Mouse (Mus musculus) gastrocnemius, adult 8-10 months (tissue): ENCODE results near the gene Kdm1a. TPM values are rescaled to one million over a fixed set of nuclear protein-coding genes. Genes with fewer than 3 reads are reported as not detected.
A peak's percentile ranks its signal among the peaks of the same experiment; 100 is the strongest.

Experiments used
- DNase-seq, 2 experiments: peaks; one replicate each; pipeline ENCODE4 v3.0.0; 2022; ENCODE audit warnings: low spot score in 2 of 2
- total RNA-seq, 4 experiments: library from RNA; stranded (reverse); gene quantifications; 2 replicates each; pipeline ENCODE4 v1.2.4; 2022

Gene Kdm1a
- total RNA-seq, 4 experiments from 2014 or later = 17.0 to 19.0 (median 17.8) TPM

DNA sequence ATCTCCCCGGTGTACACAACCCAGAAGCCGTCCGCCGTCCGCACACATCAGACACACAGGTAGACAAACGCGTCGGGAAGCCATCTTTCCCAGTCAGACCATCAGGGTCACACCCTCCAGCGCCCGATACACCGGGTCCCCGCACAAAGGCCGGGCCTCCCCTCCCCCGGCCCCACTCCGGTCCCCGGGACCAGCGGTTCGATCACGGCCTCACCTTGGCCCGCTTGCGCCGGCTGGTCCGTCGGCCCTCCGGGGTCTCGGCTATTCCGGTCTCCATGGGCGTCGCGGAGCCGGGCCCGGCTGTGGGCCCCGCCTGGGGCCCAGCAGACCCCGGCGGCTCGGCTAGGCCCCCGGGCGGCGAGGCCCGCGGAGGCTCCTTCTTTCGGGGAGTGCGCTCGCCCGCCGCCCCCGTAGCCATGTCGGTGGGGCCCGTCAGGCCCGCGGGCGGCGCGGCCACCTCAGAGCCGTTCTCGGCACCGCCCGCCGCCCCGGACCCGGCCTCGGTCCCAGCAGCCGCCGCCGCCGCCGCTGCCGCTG lies 437 bp downstream of the Kdm1a start:
- DNase-seq = no peak

DNA sequence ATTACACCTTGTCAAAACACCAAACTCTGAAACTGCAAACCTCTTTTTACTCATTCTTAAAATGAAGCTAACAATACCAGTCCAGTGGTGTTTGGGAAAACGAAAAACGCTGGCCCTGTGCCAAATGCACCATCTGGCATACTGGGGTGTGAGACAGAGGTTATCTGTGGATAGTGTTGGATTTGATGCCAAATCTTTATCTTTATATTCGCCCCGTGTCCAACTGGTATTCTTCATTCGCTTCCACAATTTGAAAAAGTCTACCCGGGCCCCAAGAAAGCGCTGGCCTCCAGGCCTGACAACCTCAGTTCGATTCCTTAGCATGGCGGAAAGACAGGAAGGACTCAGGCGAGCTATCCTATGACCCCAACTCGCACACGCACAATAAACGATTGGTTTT lies 1.0 kb downstream of the Kdm1a start:
- DNase-seq = peak in 1 of 2 experiments; percentile 13

DNA sequence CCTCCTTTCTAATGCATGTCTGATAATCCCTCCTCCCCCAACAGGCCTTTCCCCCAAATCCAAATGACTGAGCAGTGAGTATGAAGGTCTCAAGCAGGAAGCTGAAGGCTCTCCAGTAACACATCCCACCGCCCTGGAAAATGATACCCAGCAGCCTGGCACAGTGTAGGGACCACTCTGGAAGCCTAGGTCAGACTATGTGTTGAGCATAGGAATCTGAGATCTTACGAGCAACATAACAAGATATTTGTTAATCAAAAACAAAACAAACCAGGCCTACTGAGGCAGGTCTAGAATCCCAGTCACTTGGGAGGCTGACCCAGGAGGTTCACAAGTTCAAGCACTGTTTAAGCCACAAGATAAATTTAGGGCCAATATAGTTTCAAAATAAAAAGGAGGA lies 2.0 kb downstream of the Kdm1a start:
- DNase-seq = no peak

DNA sequence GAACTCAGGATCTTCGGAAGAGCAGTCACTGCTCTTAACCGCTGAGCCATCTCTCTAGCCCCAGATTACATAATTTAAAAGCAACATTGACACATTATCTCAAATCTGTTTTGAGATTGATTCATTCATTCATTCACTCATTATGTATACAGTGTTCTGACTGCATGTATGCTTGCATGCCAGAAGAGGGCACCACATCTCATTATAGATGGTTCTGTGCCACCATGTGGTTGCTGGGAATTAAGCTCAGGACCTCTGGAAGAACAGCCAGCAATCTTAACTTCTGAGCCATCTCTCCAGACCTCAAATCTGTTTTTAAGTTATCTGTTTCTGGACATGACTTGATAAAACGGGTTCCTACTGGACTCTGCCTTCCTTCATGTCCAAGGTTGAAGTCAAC lies 2.7 kb downstream of the Kdm1a start:
- DNase-seq = no peak

DNA sequence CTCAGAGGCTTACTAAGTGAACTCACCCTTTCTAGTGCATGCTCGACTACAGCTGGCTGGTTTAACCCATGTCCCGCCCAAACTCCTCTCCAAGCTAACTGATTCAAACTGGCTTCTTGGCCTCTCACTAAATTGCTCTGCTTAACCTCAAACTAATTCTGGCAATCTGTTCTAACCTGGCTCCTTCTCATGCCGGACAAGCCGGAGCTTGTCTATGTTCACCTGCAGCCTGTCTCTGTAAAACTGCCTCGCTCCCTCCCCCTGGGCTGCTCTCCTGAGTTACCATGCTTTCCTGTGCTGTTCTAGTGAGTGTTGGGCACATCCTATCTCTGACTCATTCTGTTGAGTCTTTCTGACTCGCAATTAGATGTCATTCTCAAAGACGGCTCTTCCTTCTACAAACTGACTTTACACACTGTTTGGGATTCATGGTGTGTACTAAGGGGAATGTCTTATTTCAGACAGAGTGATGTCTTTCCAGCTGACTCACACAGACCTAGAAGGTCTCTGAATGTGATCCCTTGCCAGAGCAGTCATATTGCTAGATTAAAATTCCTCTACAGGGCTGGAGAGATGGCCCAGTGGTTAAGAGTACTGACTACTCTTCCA lies 4.2 kb downstream of the Kdm1a start:
- DNase-seq = no peak

DNA sequence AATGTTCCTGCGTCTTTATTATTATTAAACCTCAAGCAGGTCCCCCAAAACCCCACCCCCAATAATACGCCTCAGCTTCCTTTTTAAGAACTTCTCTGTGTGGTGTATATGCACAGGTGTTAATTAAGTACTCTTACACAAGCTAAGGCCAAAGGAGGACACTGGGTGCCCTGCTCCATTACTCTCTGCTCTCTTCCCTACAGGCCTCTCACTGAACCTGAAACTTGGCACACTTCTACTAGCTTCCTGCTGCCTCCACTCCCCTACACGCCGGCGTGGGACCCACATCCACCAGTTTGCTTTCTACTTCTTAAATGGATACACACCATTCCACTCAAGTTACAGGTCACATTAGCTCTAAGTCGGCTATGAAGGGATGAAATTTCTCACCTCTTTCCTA lies 7.3 kb downstream of the Kdm1a start:
- DNase-seq = no peak

DNA sequence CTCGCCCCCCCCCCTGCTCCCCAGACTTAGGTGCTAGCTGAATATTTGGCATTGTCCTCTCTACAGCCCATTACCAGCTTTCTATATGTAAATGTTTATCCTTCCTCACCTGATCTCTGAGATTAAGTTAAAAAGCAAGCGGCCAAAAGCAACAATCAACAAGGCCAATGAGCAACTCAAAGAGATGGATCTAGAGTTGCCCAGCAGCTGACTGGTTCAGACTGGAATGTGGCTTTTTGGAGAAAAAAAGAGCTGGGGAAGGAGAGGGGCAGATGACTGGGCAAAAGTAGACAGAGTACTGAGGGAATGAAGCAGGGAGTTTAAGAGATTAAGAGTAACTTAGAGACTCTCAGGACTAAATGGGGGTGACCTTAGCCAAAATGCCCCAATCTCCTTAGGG lies 8.5 kb downstream of the Kdm1a start:
- DNase-seq = no peak

DNA sequence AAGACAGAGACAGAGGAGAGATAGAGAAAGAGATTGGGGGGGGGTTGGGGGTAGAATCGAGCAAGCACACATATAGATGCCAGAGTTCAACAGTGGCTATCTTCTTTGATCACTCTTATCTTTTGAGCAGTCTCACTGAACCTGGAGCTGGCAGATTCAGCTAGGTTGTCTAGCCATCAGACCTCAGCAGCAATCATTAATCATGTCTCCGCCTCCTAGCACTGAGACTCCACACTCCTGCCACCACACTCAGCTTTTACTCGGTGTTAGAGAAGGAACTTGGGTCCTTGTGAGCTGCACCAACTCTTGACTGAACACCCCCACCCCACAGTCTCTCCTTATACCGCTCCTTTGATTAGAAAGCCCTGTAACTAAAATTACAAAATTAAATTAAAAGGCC lies 10.4 kb downstream of the Kdm1a start:
- DNase-seq = no peak

DNA sequence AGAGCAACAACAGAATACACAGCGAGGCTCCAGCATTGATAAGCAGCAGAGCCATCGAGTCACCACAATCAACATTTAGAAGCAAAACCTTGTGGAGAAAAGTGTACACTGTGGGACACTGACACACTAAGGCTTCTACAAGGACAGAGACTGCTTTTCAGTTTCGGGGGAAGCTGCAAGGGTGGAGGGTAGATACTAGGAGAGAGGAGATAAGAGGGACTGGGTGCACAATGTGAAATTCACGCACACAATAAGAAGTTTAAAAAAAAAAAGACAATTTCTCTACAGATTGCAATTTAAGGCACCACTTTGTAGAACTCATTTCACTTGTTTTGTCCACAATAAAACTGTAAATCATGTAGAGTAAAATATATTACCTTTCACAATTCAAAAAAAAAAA lies 14.5 kb downstream of the Kdm1a start:
- DNase-seq = no peak

DNA sequence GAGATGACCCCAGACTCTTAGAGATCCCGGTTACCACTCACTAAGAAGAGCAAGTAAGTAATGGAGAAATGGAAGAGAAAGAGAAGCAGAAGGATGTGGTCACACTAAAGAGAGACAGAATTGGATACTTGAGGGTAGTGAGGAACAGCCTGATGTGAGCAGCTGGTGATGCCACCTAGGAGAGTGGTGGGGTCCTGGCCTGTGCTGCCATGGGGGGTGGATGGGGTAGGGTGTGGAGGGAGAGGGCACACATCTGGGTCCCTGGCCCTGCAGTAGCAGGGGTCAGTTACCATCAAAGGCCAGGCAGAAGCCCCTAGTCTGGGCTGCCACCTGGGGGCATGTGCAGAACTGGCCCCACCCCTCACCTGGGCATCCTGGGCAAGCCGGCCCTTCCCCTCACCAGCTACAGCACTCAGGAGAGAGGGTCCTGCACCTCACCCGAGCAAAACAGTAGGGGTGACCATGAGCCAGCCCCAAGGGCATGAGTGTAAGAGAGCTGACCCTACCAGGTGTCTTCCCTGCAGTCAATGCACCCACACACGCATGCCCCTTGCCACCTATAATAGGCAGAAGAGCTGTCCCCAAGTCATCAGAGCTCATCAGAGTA lies 15.2 kb downstream of the Kdm1a start:
- DNase-seq = no peak

DNA sequence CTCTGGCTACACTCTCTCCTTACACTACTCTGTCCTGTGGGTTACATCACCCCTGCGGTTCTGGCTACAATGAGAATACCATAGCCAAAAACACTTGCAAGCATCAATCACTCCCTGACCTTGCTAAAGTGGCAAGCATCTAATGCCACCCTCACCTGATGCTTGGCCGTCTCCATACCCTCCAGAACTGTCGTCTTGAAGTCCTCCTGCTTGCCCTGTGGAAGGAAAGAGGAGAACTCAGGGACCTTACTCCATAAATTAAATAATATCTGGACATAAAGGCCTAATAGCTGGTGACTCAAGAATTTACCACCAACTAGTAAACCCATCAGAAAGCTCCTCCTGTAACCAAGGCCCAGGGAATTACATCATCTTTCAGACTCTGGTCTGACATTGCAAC lies 20.6 kb downstream of the Kdm1a start:
- no peak for DNase-seq

DNA sequence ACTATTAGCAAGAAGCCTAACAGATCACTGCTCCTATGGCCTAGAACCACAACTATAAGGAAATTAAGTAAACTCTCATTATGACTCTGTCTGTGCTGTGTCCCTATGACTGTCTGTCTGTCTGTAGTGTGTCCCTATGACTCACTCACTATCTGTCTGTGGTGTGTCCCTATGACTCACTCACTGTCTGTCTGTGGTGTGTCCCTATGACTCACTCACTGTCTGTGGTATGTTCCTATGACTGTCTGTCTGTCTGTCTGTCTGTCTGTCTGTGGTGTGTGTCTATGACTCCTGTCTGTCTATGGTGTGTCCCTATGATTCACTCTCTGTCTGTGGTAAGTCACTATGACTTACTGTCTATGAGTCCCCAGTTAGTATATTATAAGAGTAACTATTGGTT lies 32.5 kb downstream of the Kdm1a start:
- DNase-seq = no peak

DNA sequence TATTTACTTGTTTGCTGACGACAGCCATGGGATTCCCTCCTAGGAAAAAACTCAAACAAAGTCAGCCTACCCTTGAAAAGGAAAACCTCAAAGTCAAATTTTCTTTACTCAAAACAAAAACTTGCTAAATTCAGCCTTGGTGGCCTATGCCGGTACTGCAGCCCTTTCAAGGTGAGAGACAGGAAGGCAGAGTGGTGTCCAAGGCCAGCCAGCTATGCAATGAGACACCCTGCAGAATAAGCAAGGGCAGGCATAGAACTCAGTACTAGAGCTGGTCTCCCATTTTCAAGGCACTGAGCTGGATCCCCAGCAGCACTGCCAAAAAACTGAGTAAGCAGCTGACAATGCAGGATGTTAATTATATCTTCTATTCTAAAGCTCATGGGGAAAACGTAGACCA lies 33.9 kb downstream of the Kdm1a start:
- DNase-seq = no peak

DNA sequence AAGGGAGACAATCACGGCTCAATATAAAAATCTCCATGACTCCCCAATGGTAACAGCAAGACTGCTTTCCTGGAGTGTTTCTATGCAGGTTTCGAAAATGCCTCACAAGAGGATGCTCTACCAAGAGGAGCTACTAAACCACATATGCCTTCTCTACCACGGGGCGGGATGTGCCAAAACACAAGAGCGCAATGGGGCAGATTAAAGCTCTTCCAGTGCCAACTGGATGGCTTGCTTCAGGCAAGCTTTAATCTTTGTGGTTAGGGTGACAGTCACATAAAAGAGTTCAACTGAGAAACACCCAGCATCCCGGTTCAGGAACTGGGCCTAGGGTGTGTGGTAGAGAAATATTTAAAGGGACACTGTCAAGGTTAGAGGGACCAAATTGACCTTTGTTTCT lies 39.8 kb downstream of the Kdm1a start:
- no peak for DNase-seq

DNA sequence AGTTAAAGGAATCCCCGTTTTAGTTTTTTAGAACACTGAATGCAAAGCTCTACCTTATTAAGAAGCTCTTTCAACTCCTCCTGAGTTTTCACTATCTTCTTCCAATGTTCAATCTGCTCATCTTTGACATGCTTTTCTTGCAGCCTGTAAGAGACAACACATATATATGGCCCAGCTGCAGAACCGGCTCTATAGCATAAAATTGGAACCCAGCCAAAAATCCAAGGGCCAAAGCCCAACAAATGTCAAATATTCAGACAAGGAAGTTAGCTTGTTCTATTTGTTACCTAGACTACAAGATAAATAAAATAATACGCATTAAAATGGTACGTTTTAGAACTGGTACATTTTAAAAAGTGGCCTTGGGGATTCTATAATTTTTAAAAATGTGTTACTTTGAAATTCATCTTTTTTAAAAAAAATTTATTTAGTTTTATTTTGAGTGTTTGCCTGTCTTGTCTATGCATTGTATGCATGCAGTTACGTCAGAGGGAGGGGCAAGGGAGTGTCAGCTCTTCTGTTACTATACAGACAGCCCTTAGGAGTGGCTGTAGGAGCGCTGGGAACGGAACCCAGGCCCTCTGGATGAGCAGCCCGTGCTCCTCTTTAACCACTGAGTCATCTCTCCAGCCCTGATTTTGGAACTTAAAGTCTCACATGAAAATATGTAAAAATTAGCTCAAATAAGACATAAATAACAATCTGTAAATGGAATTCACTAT lies 42.1 kb downstream of the Kdm1a start:
- no peak for DNase-seq

DNA sequence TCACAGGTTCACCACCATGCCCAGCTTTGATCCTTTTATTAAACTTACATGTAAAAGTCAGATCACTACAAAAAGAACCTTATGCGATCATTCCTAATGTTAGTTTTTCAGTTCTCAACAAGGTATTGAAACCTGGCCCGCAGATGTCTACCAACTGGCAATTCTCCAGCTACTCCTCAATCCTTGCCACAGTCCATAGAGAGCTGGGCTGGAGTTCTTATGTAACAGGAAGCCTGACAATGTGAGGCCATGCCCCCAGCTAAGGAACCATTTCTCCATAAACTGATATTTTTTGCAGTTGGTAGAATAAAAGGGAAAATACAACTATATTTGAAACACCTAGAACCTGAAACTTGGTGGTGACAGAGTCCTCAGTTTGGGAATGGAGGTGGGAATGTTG lies 42.8 kb downstream of the Kdm1a start:
- DNase-seq = no peak

DNA sequence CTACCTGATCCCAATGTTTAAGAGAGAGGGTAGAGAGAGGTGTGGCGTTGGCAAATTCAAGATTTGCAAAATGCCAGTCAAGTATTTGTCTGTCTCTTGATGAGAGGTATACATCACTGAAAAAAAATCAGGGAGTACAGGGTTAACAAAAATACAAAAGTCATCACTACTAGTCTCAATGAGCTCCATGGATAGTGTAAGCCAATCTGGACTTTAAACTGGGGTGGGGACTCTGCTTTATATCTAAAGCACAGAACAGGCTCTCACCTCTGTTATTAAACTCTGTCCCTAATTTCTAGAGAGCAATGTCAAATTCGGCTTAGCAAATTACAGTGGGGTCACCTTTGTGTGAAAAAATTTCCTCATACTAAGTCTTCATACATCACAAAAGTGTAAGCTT lies 44.9 kb downstream of the Kdm1a start:
- DNase-seq = no peak

DNA sequence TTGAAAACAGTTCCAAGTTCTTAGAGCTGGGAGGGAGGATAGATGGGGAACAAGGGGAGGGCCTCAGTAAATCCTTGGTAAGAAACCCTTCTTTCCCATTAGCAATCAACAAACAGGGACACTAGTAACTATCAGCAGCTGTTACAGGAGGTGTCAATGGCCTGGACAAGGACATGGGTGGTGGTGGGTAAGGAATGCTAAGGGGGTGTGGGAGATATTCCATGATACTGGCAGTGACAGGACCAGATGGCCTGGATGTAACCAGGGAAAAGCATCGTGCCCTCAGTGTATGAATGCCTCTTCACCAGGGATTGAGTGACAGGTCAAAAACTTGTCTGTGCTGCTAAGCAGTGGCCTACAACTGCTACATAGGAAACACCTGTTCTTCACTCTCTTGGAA lies 49.4 kb downstream of the Kdm1a start:
- DNase-seq = no peak

DNA sequence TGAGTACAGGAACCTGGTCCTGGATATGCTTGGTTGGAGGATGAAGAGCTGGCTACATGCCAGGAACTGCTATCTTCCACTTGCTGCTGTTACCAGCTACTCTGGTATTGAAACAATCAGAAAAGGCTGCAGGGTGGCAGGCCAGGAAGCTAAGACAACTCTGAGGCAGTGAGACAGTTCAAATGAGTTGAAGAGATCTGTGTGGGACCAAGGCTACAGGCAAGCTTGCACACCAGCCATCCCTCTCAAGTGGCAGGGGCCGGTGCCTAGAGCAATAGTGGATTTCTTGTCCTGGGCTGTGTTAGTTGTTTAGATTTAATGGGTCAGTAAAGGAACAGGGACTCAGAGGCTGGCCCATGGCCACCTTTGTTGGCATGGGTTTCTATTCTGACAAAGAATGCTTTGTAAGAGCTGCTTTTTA lies 54.1 kb downstream of the Kdm1a start:
- DNase-seq = no peak

DNA sequence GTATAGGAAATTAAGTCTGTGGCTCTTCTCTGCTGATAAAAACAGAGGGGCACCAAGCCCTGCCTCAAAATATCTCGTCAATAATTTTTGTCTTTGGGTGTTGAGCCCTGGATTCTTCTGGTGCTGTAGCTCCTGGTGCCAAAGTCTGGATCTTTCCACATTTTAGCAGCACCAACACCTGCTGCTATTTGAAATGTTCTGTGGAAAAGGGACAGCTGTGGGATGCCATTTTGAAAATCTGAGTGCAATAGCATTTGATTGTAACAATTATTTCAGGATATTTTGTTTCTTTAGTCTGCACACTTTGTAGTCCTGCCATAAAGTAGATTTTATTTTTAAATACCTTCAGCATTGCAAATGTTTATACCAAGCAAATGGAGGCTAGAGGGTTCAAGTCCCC lies 54.8 kb downstream of the Kdm1a start:
- no peak for DNase-seq

DNA sequence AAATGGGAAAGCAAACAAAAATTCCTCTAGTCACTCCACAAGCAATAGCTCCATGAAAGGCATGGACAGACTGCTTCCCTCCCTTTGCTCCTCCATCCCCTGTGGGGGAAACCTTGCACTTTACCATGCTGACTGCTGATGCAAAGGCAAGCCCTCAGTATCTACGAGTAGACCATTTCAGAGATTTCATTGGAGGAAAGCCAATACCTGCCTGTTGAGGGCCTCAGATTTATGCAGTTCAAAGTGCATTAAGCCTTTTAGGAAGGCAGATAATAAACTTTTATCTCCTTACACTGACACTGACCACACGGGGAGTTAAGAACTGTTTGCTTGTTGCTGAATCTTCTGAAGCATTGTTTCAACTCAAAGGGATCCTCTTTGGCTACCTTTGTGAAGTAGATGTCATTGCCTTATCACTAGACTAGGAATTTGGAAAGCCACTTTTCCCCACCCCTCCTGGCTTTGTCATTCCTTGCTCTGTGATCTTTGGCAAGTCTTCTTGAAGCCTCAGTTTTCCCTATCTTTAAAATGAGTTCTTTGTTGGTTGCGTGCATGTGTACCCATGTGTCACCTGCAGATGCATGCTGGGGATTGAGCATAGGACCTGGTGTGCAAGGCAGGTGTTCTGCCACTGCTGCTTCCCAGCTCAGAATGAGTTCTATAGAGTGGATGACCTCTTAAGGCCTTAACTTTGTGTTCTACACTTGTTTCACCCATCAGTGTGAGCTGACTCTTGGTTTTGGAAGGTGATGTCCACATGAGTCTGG lies 56.1 kb downstream of the Kdm1a start:
- DNase-seq = no peak

DNA sequence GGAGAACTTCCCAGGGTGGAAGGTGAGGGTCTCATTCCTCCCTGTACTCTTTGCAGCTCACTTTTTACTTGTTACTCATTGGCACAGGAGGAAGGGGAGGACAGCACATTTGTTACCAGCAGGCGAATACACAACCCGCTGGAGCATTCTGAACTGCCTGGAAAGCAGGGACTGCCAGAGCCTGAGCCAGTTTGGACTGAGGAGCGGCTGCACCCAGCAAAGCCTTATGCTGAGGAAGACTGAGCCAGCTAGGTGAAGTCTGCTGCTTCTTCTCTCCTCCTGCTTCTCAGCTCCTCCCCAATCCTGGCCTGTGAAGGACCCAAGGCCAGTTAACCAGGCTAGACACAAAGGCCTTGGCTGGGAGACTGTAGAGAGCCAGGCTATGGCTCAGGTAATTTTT lies 57.4 kb downstream of the Kdm1a start:
- no peak for DNase-seq
